Mouse (Mus musculus): Measurements from ENCODE around the gene Insm1.
A peak's percentile ranks its signal among the peaks of the same experiment; 100 is the strongest.

Insm1 gene

GRCm38 (mm10) chr2:146225818-146226217 lies 4.1 kb downstream of the Insm1 start:
- DNase-seq, result no peak

GRCm38 (mm10) chr2:146226484-146226883 lies 4.8 kb downstream of the Insm1 start:
- peak; percentile 64 to 65 for DNase-seq

GRCm38 (mm10) chr2:146227646-146228045 lies 5.9 kb downstream of the Insm1 start:
- no peak for DNase-seq

- DNase-seq, result no peak
Observed at GRCm38 (mm10) chr2:146228435-146228834, 6.7 kb downstream of the Insm1 start.

- no peak for DNase-seq
Observed at GRCm38 (mm10) chr2:146231485-146231884, 9.8 kb downstream of the Insm1 start.

GRCm38 (mm10) chr2:146239196-146239747 lies 17.6 kb downstream of the Insm1 start:
- DNase-seq, result no peak

- DNase-seq, result no peak
Observed at GRCm38 (mm10) chr2:146244049-146244448, 22.3 kb downstream of the Insm1 start.

GRCm38 (mm10) chr2:146245401-146245800 lies 23.7 kb downstream of the Insm1 start:
- DNase-seq, result no peak

- DNase-seq, result no peak
Observed at GRCm38 (mm10) chr2:146246409-146247075, 24.8 kb downstream of the Insm1 start.

GRCm38 (mm10) chr2:146247576-146247975 lies 25.9 kb downstream of the Insm1 start:
- no peak for DNase-seq

GRCm38 (mm10) chr2:146249033-146249432 lies 27.3 kb downstream of the Insm1 start:
- DNase-seq, result no peak

GRCm38 (mm10) chr2:146250236-146250904 lies 28.6 kb downstream of the Insm1 start:
- no peak for DNase-seq

- no peak for DNase-seq
Observed at GRCm38 (mm10) chr2:146254387-146254786, 32.7 kb downstream of the Insm1 start.

GRCm38 (mm10) chr2:146255636-146256035 lies 33.9 kb downstream of the Insm1 start:
- no peak for DNase-seq

GRCm38 (mm10) chr2:146256321-146256875 lies 34.7 kb downstream of the Insm1 start:
- DNase-seq, result peak in 1 of 2 experiments; percentile 23

GRCm38 (mm10) chr2:146257037-146257436 lies 35.3 kb downstream of the Insm1 start:
- DNase-seq, result no peak

GRCm38 (mm10) chr2:146257609-146258008 lies 35.9 kb downstream of the Insm1 start:
- no peak for DNase-seq

GRCm38 (mm10) chr2:146258736-146259469 lies 37.2 kb downstream of the Insm1 start:
- DNase-seq, result no peak

GRCm38 (mm10) chr2:146259787-146260560 lies 38.3 kb downstream of the Insm1 start:
- DNase-seq, result no peak

GRCm38 (mm10) chr2:146261146-146261545 lies 39.4 kb downstream of the Insm1 start:
- DNase-seq, result no peak

GRCm38 (mm10) chr2:146262215-146262614 lies 40.5 kb downstream of the Insm1 start:
- DNase-seq, result no peak

- no peak for DNase-seq
Observed at GRCm38 (mm10) chr2:146262966-146263365, 41.2 kb downstream of the Insm1 start.
